Mouse (Mus musculus): ENCODE measurements around the gene Insm2. TPM values are rescaled to one million over a fixed set of nuclear protein-coding genes. Genes with fewer than 3 reads are reported as not detected.

Insm2 gene
- polyA plus RNA-seq, 1 experiment = not detected

- Histone ChIP-seq H3K4me1 (ENCODE audit: control insufficient read depth, insufficient read depth, insufficient read length) (no peaks in the 10 kb centered on the region; the same call in 1 of the 2 replicates), H3K36me3 (ENCODE audit: control insufficient read depth, insufficient read depth, low read length) (no peaks in the 10 kb centered on the region), H3K27ac (ENCODE audit: insufficient read depth, low read length) (no peak overlapping the region), H3K4me3 (ENCODE audit: extremely low read depth, insufficient read depth, insufficient read length) (no peak overlapping the region), H3K27me3 (ENCODE audit: control insufficient read depth, insufficient read depth, low read length) (no peaks in the 10 kb centered on the region)
- no peak for TF ChIP-seq CTCF (IDR thresholded peaks at IDR 0.05; ENCODE audit: extremely low read depth, insufficient read depth, insufficient read length, insufficient replicate concordance)
- TF ChIP-seq POLR2A (IDR thresholded peaks at IDR 0.05; ENCODE audit: low read depth, low read length) = no peak
- 88% methylated on average over 9 of the region's 9 CpGs for WGBS
- DNase-seq (ENCODE audit: low read depth in 1 of 2, low spot score in 2 of 2) = no peak
Observed at GRCm38 (mm10) chr12:55564187-55564963, 34.9 kb upstream of the Insm2 start.

- Histone ChIP-seq H3K36me3 (ENCODE audit: control insufficient read depth, insufficient read depth, low read length) (no peaks in the 10 kb centered on the region), H3K27ac (ENCODE audit: insufficient read depth, low read length) (no peak within 1 kb of the TSS), H3K4me3 (ENCODE audit: extremely low read depth, insufficient read depth, insufficient read length) (no peak within 1 kb of the TSS), H3K27me3 (ENCODE audit: control insufficient read depth, insufficient read depth, low read length) (no peaks in the 10 kb centered on the region), H3K4me1 (ENCODE audit: control insufficient read depth, insufficient read depth, insufficient read length) (no peaks in the 10 kb centered on the region; the same call in 1 of the 2 replicates)
- no peak for DNase-seq (ENCODE audit: low read depth in 1 of 2, low spot score in 2 of 2)
- TF ChIP-seq POLR2A (IDR thresholded peaks at IDR 0.05; ENCODE audit: low read depth, low read length) (no peak), CTCF (IDR thresholded peaks at IDR 0.05; ENCODE audit: extremely low read depth, insufficient read depth, insufficient read length, insufficient replicate concordance) (no peak)
- 96% methylated on average over 19 of the region's 19 CpGs for WGBS
Observed at GRCm38 (mm10) chr12:55565206-55565605, 34.0 kb upstream of the Insm2 start, which contains the start of gene Aldoart2. TSS of gene Aldoart2 (plus strand) at chr12:55565239.

- H3K4me1 ChIP-seq (ENCODE audit: control insufficient read depth, insufficient read depth, insufficient read length) = no peaks in the 10 kb centered on the region
- 80% methylated on average over 9 of the region's 9 CpGs for WGBS
Observed at GRCm38 (mm10) chr12:55565867-55566266, 33.4 kb upstream of the Insm2 start.

GRCm38 (mm10) chr12:55566837-55567236, 32.4 kb upstream of the Insm2 start:
- Histone ChIP-seq H3K27me3 (ENCODE audit: control insufficient read depth, insufficient read depth, low read length) (no peaks in the 10 kb centered on the region), H3K27ac (ENCODE audit: insufficient read depth, low read length) (no peak overlapping the region), H3K4me1 (ENCODE audit: control insufficient read depth, insufficient read depth, insufficient read length) (no peaks in the 10 kb centered on the region), H3K36me3 (ENCODE audit: control insufficient read depth, insufficient read depth, low read length) (no peaks in the 10 kb centered on the region), H3K4me3 (ENCODE audit: extremely low read depth, insufficient read depth, insufficient read length) (no peak overlapping the region)
- no peak for DNase-seq (ENCODE audit: low read depth in 1 of 2, low spot score in 2 of 2)
- TF ChIP-seq POLR2A (IDR thresholded peaks at IDR 0.05; ENCODE audit: low read depth, low read length) = no peak
- no peak for TF ChIP-seq CTCF (IDR thresholded peaks at IDR 0.05; ENCODE audit: extremely low read depth, insufficient read depth, insufficient read length, insufficient replicate concordance)
- WGBS = 87% methylated on average over 5 of the region's 5 CpGs

More at GRCm38 (mm10) chr12:55565867-55566266, 33.4 kb upstream of the Insm2 start:
- no peaks in the 10 kb centered on the region for H3K27me3 ChIP-seq (ENCODE audit: control insufficient read depth, insufficient read depth, low read length)
- no peak overlapping the region for H3K27ac ChIP-seq (ENCODE audit: insufficient read depth, low read length)
- TF ChIP-seq POLR2A (IDR thresholded peaks at IDR 0.05; ENCODE audit: low read depth, low read length) (no peak), CTCF (IDR thresholded peaks at IDR 0.05; ENCODE audit: extremely low read depth, insufficient read depth, insufficient read length, insufficient replicate concordance) (no peak)
- DNase-seq (ENCODE audit: low read depth in 1 of 2, low spot score in 2 of 2) = no peak
- H3K4me3 ChIP-seq (ENCODE audit: extremely low read depth, insufficient read depth, insufficient read length) = no peak overlapping the region
- H3K36me3 ChIP-seq (ENCODE audit: control insufficient read depth, insufficient read depth, low read length) = no peaks in the 10 kb centered on the region

GRCm38 (mm10) chr12:55568466-55568865, 30.8 kb upstream of the Insm2 start:
- WGBS = 86% methylated on average over 3 of the region's 3 CpGs
- H3K36me3 ChIP-seq (ENCODE audit: control insufficient read depth, insufficient read depth, low read length) = no peaks in the 10 kb centered on the region
- no peaks in the 10 kb centered on the region for H3K27me3 ChIP-seq (ENCODE audit: control insufficient read depth, insufficient read depth, low read length)
- TF ChIP-seq CTCF (IDR thresholded peaks at IDR 0.05; ENCODE audit: extremely low read depth, insufficient read depth, insufficient read length, insufficient replicate concordance) (no peak), POLR2A (IDR thresholded peaks at IDR 0.05; ENCODE audit: low read depth, low read length) (no peak)
- no peak overlapping the region for H3K4me3 ChIP-seq (ENCODE audit: extremely low read depth, insufficient read depth, insufficient read length)
- H3K27ac ChIP-seq (ENCODE audit: insufficient read depth, low read length) = no peak overlapping the region
- H3K4me1 ChIP-seq (ENCODE audit: control insufficient read depth, insufficient read depth, insufficient read length) = no peaks in the 10 kb centered on the region
- no peak for DNase-seq (ENCODE audit: low read depth in 1 of 2, low spot score in 2 of 2)

- WGBS = 9% methylated on average over 6 of the region's 6 CpGs
- no peak for TF ChIP-seq POLR2A (IDR thresholded peaks at IDR 0.05; ENCODE audit: low read depth, low read length)
- TF ChIP-seq CTCF (IDR thresholded peaks at IDR 0.05; ENCODE audit: extremely low read depth, insufficient read depth, insufficient read length, insufficient replicate concordance) = no peak
- no peak for DNase-seq (ENCODE audit: low read depth in 1 of 2, low spot score in 2 of 2)
Observed at GRCm38 (mm10) chr12:55569676-55570075, 29.6 kb upstream of the Insm2 start.

GRCm38 (mm10) chr12:55570646-55571045, 28.6 kb upstream of the Insm2 start:
- Histone ChIP-seq H3K27ac (ENCODE audit: insufficient read depth, low read length) (no peak overlapping the region), H3K4me3 (ENCODE audit: extremely low read depth, insufficient read depth, insufficient read length) (no peak overlapping the region), H3K4me1 (ENCODE audit: control insufficient read depth, insufficient read depth, insufficient read length) (no peaks in the 10 kb centered on the region), H3K36me3 (ENCODE audit: control insufficient read depth, insufficient read depth, low read length) (no peaks in the 10 kb centered on the region), H3K27me3 (ENCODE audit: control insufficient read depth, insufficient read depth, low read length) (no peaks in the 10 kb centered on the region)
- WGBS = 91% methylated on average over 9 of the region's 9 CpGs
- no peak for TF ChIP-seq CTCF (IDR thresholded peaks at IDR 0.05; ENCODE audit: extremely low read depth, insufficient read depth, insufficient read length, insufficient replicate concordance)
- no peak for TF ChIP-seq POLR2A (IDR thresholded peaks at IDR 0.05; ENCODE audit: low read depth, low read length)
- no peak for DNase-seq (ENCODE audit: low read depth in 1 of 2, low spot score in 2 of 2)

More at GRCm38 (mm10) chr12:55569676-55570075, 29.6 kb upstream of the Insm2 start:
- no peaks in the 10 kb centered on the region for H3K36me3 ChIP-seq (ENCODE audit: control insufficient read depth, insufficient read depth, low read length)
- H3K27me3 ChIP-seq (ENCODE audit: control insufficient read depth, insufficient read depth, low read length) = no peaks in the 10 kb centered on the region
- H3K4me1 ChIP-seq (ENCODE audit: control insufficient read depth, insufficient read depth, insufficient read length) = no peaks in the 10 kb centered on the region
- H3K4me3 ChIP-seq (ENCODE audit: extremely low read depth, insufficient read depth, insufficient read length) = no peak overlapping the region
- H3K27ac ChIP-seq (ENCODE audit: insufficient read depth, low read length) = no peak overlapping the region

Data from spleen, adult 2 months (tissue).